17 mouse cellular contexts compared by ENCODE assay signal in genomic region chr17:5097545-5098475, GRCm38 (mm10).
DNase-seq lines count a peak whose midpoint lies in the region; ATAC-seq and TF ChIP-seq lines count a peak whose summit lies in the region.
"Had no signal": no experiment of that assay in that cellular context is flagged by ENCODE, and none has a peak within 500 bp of the region (broad histone marks: within the 10 kb centered on the region; RNA-seq: fewer than 3 reads in every experiment).

No protein-coding gene starts in this region.

- H3K36me3 ChIP-seq in embryonic facial prominence, embryonic 13.5 days, result peaks cover 8% of the 10 kb centered on the region
- peaks cover 23% of the 10 kb centered on the region; the same call in 1 of the 2 replicates for H3K36me3 ChIP-seq in embryonic facial prominence, embryonic 10.5 days (replicated peaks)
- H3K36me3 ChIP-seq in kidney, adult 2 months (ENCODE audit: control insufficient read depth, insufficient read depth, low read length), result no peaks in the 10 kb centered on the region
- H3K36me3 ChIP-seq in liver, postnatal 0 days (replicated peaks; ENCODE audit: insufficient read depth, low read length), result 0 out of 2 replicates have a peak, but pooled peaks cover 2% of the 10 kb centered on the region
- H3K36me3 ChIP-seq: embryonic facial prominence, embryonic 15.5 days; hindbrain, embryonic 15.5 days had no signal

- H3K9ac ChIP-seq in embryonic facial prominence, embryonic 13.5 days, result 0 out of 2 replicates have a peak overlapping the region, but pooled peaks have one; percentile 46
- H3K9ac ChIP-seq in liver, postnatal 0 days (replicated peaks), result peak overlapping the region; percentile 13; the same call in 1 of the 2 replicates
- H3K9ac ChIP-seq: embryonic facial prominence, embryonic 15.5 days; hindbrain, embryonic 15.5 days; limb, embryonic 15.5 days; neural tube, embryonic 13.5 days had no signal

- ATAC-seq in embryonic facial prominence, embryonic 13.5 days (ENCODE audit: insufficient number of reproducible peaks, insufficient read depth, low FRiP score, low TSS enrichment, low read depth), result no peak
- peak; percentile 57 for ATAC-seq in granulocyte monocyte progenitor cell, adult 5-6 weeks (replicated peaks; ENCODE audit: poor library complexity, severe bottlenecking)
- ATAC-seq in liver, postnatal 0 days, result no peak

- no peak for DNase-seq in embryonic facial prominence, embryonic 10.5 days (ENCODE audit: low spot score)
- peak; percentile 60 for DNase-seq in kidney, adult 2 months
- no peak for DNase-seq in kidney, adult 18-20 months
- DNase-seq in liver, postnatal 0 days, result no peak
- no peak for DNase-seq in left cerebral cortex, adult 8-10 months (ENCODE audit: low spot score in 2 of 2)
- DNase-seq in adrenal gland, postnatal 25 days, result no peak
- DNase-seq: adrenal gland, postnatal 14 days; cerebellum, adult 8-10 months; gastrocnemius, postnatal 14 days; right cerebral cortex, postnatal 25 days had no signal

- TF ChIP-seq POLR2A in kidney, adult 2 months (IDR thresholded peaks at IDR 0.05; ENCODE audit: low read depth, low read length), result no peak

- H3K27me3 ChIP-seq in embryonic facial prominence, embryonic 13.5 days, result no peaks in the 10 kb centered on the region
- no peaks in the 10 kb centered on the region for H3K27me3 ChIP-seq in embryonic facial prominence, embryonic 10.5 days (replicated peaks; ENCODE audit: low read depth, poor library complexity, severe bottlenecking)
- H3K27me3 ChIP-seq in kidney, adult 2 months (replicated peaks; ENCODE audit: control insufficient read depth, insufficient read depth, low read length), result no peaks in the 10 kb centered on the region
- no peaks in the 10 kb centered on the region for H3K27me3 ChIP-seq in liver, postnatal 0 days (ENCODE audit: insufficient read depth, low read length)
- H3K27me3 ChIP-seq: embryonic facial prominence, embryonic 15.5 days; hindbrain, embryonic 15.5 days; limb, embryonic 15.5 days; neural tube, embryonic 13.5 days had no signal

- H3K9me3 ChIP-seq in embryonic facial prominence, embryonic 13.5 days, result no peaks in the 10 kb centered on the region
- H3K9me3 ChIP-seq in embryonic facial prominence, embryonic 10.5 days, result no peaks in the 10 kb centered on the region
- H3K9me3 ChIP-seq in liver, postnatal 0 days (ENCODE audit: low read length), result no peaks in the 10 kb centered on the region
- H3K9me3 ChIP-seq: embryonic facial prominence, embryonic 15.5 days; hindbrain, embryonic 15.5 days; limb, embryonic 15.5 days; neural tube, embryonic 13.5 days had no signal

- no peak for TF ChIP-seq EP300 in liver, postnatal 0 days (IDR thresholded peaks at IDR 0.05; ENCODE audit: low read depth)

- peaks cover 34% of the 10 kb centered on the region for H3K4me1 ChIP-seq in embryonic facial prominence, embryonic 13.5 days
- peaks cover 67% of the 10 kb centered on the region for H3K4me1 ChIP-seq in embryonic facial prominence, embryonic 10.5 days
- H3K4me1 ChIP-seq in kidney, adult 2 months (ENCODE audit: control insufficient read depth, insufficient read depth, low read length), result peaks cover 25% of the 10 kb centered on the region
- H3K4me1 ChIP-seq in liver, postnatal 0 days (ENCODE audit: insufficient read depth), result peaks cover 55% of the 10 kb centered on the region

- WGBS in embryonic facial prominence, embryonic 13.5 days, result 65% methylated on average over 21 of the region's 21 CpGs
- WGBS in embryonic facial prominence, embryonic 10.5 days, result 64% methylated on average over 21 of the region's 21 CpGs
- WGBS in kidney, adult 2 months, result 59% methylated on average over 21 of the region's 21 CpGs
- WGBS in liver, postnatal 0 days (ENCODE audit: insufficient replicate concordance), result 55% methylated on average over 21 of the region's 21 CpGs

- no peak for TF ChIP-seq CTCF in kidney, adult 2 months (conservative IDR thresholded peaks at IDR 0.05; ENCODE audit: insufficient read depth, insufficient read length, low read depth, low read length)
- no peak for TF ChIP-seq CTCF in liver, postnatal 0 days (IDR thresholded peaks at IDR 0.05; ENCODE audit: low read depth)

- H3K4me3 ChIP-seq in embryonic facial prominence, embryonic 13.5 days, result no peak overlapping the region
- no peak overlapping the region for H3K4me3 ChIP-seq in embryonic facial prominence, embryonic 10.5 days
- no peak overlapping the region for H3K4me3 ChIP-seq in kidney, adult 2 months (ENCODE audit: insufficient read depth, low read depth, low read length)
- H3K4me3 ChIP-seq in liver, postnatal 0 days (ENCODE audit: low read depth, low read length), result no peak overlapping the region
- H3K4me3 ChIP-seq: embryonic facial prominence, embryonic 15.5 days; hindbrain, embryonic 15.5 days; limb, embryonic 15.5 days; neural tube, embryonic 13.5 days had no signal

- no peak overlapping the region for H3K4me2 ChIP-seq in embryonic facial prominence, embryonic 13.5 days
- H3K4me2 ChIP-seq in liver, postnatal 0 days (ENCODE audit: low read depth, low read length), result no peak overlapping the region
- H3K4me2 ChIP-seq: embryonic facial prominence, embryonic 15.5 days; hindbrain, embryonic 15.5 days; limb, embryonic 15.5 days; midbrain, embryonic 11.5 days; neural tube, embryonic 13.5 days had no signal

- H3K27ac ChIP-seq in embryonic facial prominence, embryonic 13.5 days, result no peak overlapping the region
- H3K27ac ChIP-seq in embryonic facial prominence, embryonic 10.5 days (replicated peaks), result no peak overlapping the region; the same call in 1 of the 2 replicates
- peak overlapping the region; percentile 42 for H3K27ac ChIP-seq in kidney, adult 2 months (ENCODE audit: insufficient read depth, low read depth, low read length)
- peak overlapping the region; percentile 77 for H3K27ac ChIP-seq in liver, postnatal 0 days (ENCODE audit: low read depth)
- H3K27ac ChIP-seq: embryonic facial prominence, embryonic 15.5 days; hindbrain, embryonic 15.5 days; limb, embryonic 15.5 days; neural tube, embryonic 13.5 days had no signal

Comparison
In these comparisons a context has a peak if more than half of its experiments do, and no peak if none do; other contexts are left out.
1. H3K27ac ChIP-seq: peak in kidney, adult 2 months (single experiment) and liver, postnatal 0 days (single experiment); none in embryonic facial prominence, embryonic 13.5 days (single experiment) and embryonic facial prominence, embryonic 10.5 days (single experiment).